Mouse (Mus musculus) hindbrain, embryonic 10.5 days (tissue): ENCODE data around the gene Dyrk2. TPM values are rescaled to one million over a fixed set of nuclear protein-coding genes. Genes with fewer than 3 reads are reported as not detected.
A peak's percentile ranks its signal among the peaks of the same experiment; 100 is the strongest.

ENCODE experiments used
- DNase-seq: peaks from one replicate; pipeline ENCODE4 v3.0.0-alpha.2; 2017; ENCODE audit warnings: low spot score
- H3K27ac ChIP-seq: fragments of 300-500 bp; sonication (generic); 2 replicates; pipeline ENCODE4 v1.5.1; 2016; ENCODE audit warnings: mild to moderate bottlenecking, moderate library complexity
- H3K27me3 ChIP-seq: fragments of 300-500 bp; sonication (generic); 2 replicates; pipeline ENCODE4 v1.6.1; 2016; ENCODE audit warnings: mild to moderate bottlenecking; ENCODE audit not compliant: poor library complexity, insufficient read depth, severe bottlenecking
- H3K36me3 ChIP-seq: fragments of 300-500 bp; sonication (generic); 2 replicates; pipeline ENCODE4 v1.6.1; 2016; ENCODE audit warnings: mild to moderate bottlenecking, moderate library complexity
- H3K4me1 ChIP-seq: fragments of 300-500 bp; sonication (generic); replicated peaks from 2 replicates; pipeline ENCODE4 v1.6.1; 2016; ENCODE audit warnings: mild to moderate bottlenecking
- H3K4me3 ChIP-seq: fragments of 300-500 bp; sonication (generic); 2 replicates; pipeline ENCODE4 v1.5.1; 2016; ENCODE audit warnings: mild to moderate bottlenecking, moderate library complexity
- H3K9me3 ChIP-seq: fragments of 300-500 bp; sonication (generic); 2 replicates; pipeline ENCODE4 v1.6.1; 2016; ENCODE audit warnings: mild to moderate bottlenecking, moderate library complexity
- WGBS: fragments of 180-500 bp; shearing (Covaris S2); methylation state at CpG from one replicate; pipeline ENCODE4 v1.1.7; 2016; 5-methylcytosine and 5-hydroxymethylcytosine counted together
- polyA plus RNA-seq: library from polyadenylated mRNA; unstranded; fragments of >200 nt; fragmentation: Nextera tagmentation; extraction: Ambion mirVana; gene quantifications from 2 replicates; pipeline ENCODE4 v1.2.1, GENCODE M21; 2016

Dyrk2 gene
- polyA plus RNA-seq, 1 experiment from 2014 or later, result 6.4 TPM

GRCm38 (mm10) chr10:118867304-118867895, 2.6 kb downstream of the Dyrk2 start:
- peak overlapping the region; percentile 99 for H3K27ac ChIP-seq
- H3K4me3 ChIP-seq, result peak overlapping the region; percentile 99
- no peaks in the 10 kb centered on the region for H3K27me3 ChIP-seq
- peak; percentile 18 for DNase-seq
- 9% methylated on average over 16 of the region's 16 CpGs for WGBS
- H3K36me3 ChIP-seq, result peaks cover 35% of the 10 kb centered on the region
- peaks cover 53% of the 10 kb centered on the region for H3K4me1 ChIP-seq
- no peaks in the 10 kb centered on the region for H3K9me3 ChIP-seq

GRCm38 (mm10) chr10:118864976-118865375, 5.0 kb downstream of the Dyrk2 start:
- no peak overlapping the region for H3K27ac ChIP-seq
- H3K27me3 ChIP-seq, result no peaks in the 10 kb centered on the region
- peaks cover 13% of the 10 kb centered on the region for H3K9me3 ChIP-seq
- no peak for DNase-seq
- H3K4me1 ChIP-seq, result peaks cover 36% of the 10 kb centered on the region
- no peak overlapping the region for H3K4me3 ChIP-seq
- WGBS, result 93% methylated on average over 7 of the region's 7 CpGs
- H3K36me3 ChIP-seq, result peaks cover 59% of the 10 kb centered on the region

GRCm38 (mm10) chr10:118863611-118864010, 6.4 kb downstream of the Dyrk2 start:
- Histone ChIP-seq H3K27me3 (no peaks in the 10 kb centered on the region), H3K9me3 (peaks cover 19% of the 10 kb centered on the region), H3K4me3 (no peak overlapping the region), H3K36me3 (peaks cover 73% of the 10 kb centered on the region), H3K4me1 (peaks cover 30% of the 10 kb centered on the region), H3K27ac (no peak overlapping the region)
- DNase-seq, result no peak
- WGBS, result 90% methylated on average over 8 of the region's 8 CpGs

- H3K4me1 ChIP-seq, result peaks cover 27% of the 10 kb centered on the region
- no peak overlapping the region for H3K27ac ChIP-seq
- 92% methylated on average over 4 of the region's 4 CpGs for WGBS
- H3K9me3 ChIP-seq, result peaks cover 19% of the 10 kb centered on the region
- no peak for DNase-seq
- H3K27me3 ChIP-seq, result no peaks in the 10 kb centered on the region
- peaks cover 86% of the 10 kb centered on the region for H3K36me3 ChIP-seq
- H3K4me3 ChIP-seq, result no peak overlapping the region
Measured at GRCm38 (mm10) chr10:118862233-118862632, 7.8 kb downstream of the Dyrk2 start.

- Histone ChIP-seq H3K27ac (no peak overlapping the region), H3K36me3 (peaks cover 94% of the 10 kb centered on the region), H3K9me3 (peaks cover 19% of the 10 kb centered on the region), H3K4me1 (peaks cover 19% of the 10 kb centered on the region), H3K27me3 (no peaks in the 10 kb centered on the region), H3K4me3 (no peak overlapping the region)
- WGBS, result 95% methylated on average over 11 of the region's 11 CpGs
- DNase-seq, result no peak
Measured at GRCm38 (mm10) chr10:118861234-118862025, 8.6 kb downstream of the Dyrk2 start.

GRCm38 (mm10) chr10:118859655-118860054, 10.4 kb downstream of the Dyrk2 start:
- H3K27ac ChIP-seq, result no peak overlapping the region
- no peaks in the 10 kb centered on the region for H3K27me3 ChIP-seq
- H3K4me3 ChIP-seq, result no peak overlapping the region
- H3K4me1 ChIP-seq, result peaks cover 7% of the 10 kb centered on the region; the same call in 1 of the 2 replicates
- peaks cover 92% of the 10 kb centered on the region for H3K36me3 ChIP-seq
- DNase-seq, result no peak
- peaks cover 19% of the 10 kb centered on the region for H3K9me3 ChIP-seq
- 96% methylated on average over 21 of the region's 21 CpGs for WGBS

GRCm38 (mm10) chr10:118854641-118855040, 15.4 kb downstream of the Dyrk2 start:
- Histone ChIP-seq H3K36me3 (peaks cover 42% of the 10 kb centered on the region), H3K4me1 (no peaks in the 10 kb centered on the region), H3K27ac (no peak overlapping the region), H3K9me3 (peaks cover 3% of the 10 kb centered on the region), H3K27me3 (no peaks in the 10 kb centered on the region), H3K4me3 (no peak overlapping the region)
- 96% methylated on average over 9 of the region's 9 CpGs for WGBS
- DNase-seq, result no peak

- WGBS, result 85% methylated on average over 16 of the region's 16 CpGs
- H3K36me3 ChIP-seq, result peaks cover 21% of the 10 kb centered on the region
- DNase-seq, result no peak
- no peaks in the 10 kb centered on the region for H3K27me3 ChIP-seq
- no peaks in the 10 kb centered on the region for H3K4me1 ChIP-seq
- no peak overlapping the region for H3K4me3 ChIP-seq
- no peaks in the 10 kb centered on the region for H3K9me3 ChIP-seq
- H3K27ac ChIP-seq, result no peak overlapping the region
Measured at GRCm38 (mm10) chr10:118852554-118852953, 17.5 kb downstream of the Dyrk2 start.

- Histone ChIP-seq H3K9me3 (no peaks in the 10 kb centered on the region), H3K27me3 (no peaks in the 10 kb centered on the region), H3K27ac (no peak overlapping the region), H3K4me3 (no peak overlapping the region), H3K36me3 (no peaks in the 10 kb centered on the region), H3K4me1 (0 out of 2 replicates have a peak, but pooled peaks cover 5% of the 10 kb centered on the region)
- no peak for DNase-seq
- WGBS, result 84% methylated on average over 4 of the region's 4 CpGs
Measured at GRCm38 (mm10) chr10:118848501-118848900, 21.5 kb downstream of the Dyrk2 start.

GRCm38 (mm10) chr10:118846991-118847545, 22.9 kb downstream of the Dyrk2 start:
- Histone ChIP-seq H3K4me1 (0 out of 2 replicates have a peak, but pooled peaks cover 5% of the 10 kb centered on the region), H3K27me3 (no peaks in the 10 kb centered on the region), H3K36me3 (no peaks in the 10 kb centered on the region), H3K4me3 (no peak overlapping the region), H3K27ac (no peak overlapping the region), H3K9me3 (no peaks in the 10 kb centered on the region)
- 51% methylated on average over 10 of the region's 10 CpGs for WGBS
- DNase-seq, result no peak

- H3K4me1 ChIP-seq, result no peaks in the 10 kb centered on the region
- no peaks in the 10 kb centered on the region for H3K9me3 ChIP-seq
- no peaks in the 10 kb centered on the region for H3K27me3 ChIP-seq
- no peak overlapping the region for H3K4me3 ChIP-seq
- H3K27ac ChIP-seq, result no peak overlapping the region
- DNase-seq, result no peak
- 95% methylated on average over 9 of the region's 9 CpGs for WGBS
- H3K36me3 ChIP-seq, result no peaks in the 10 kb centered on the region
Measured at GRCm38 (mm10) chr10:118840598-118840997, 29.4 kb downstream of the Dyrk2 start.

GRCm38 (mm10) chr10:118839343-118840141, 30.5 kb downstream of the Dyrk2 start:
- DNase-seq, result no peak
- Histone ChIP-seq H3K4me3 (no peak overlapping the region), H3K4me1 (no peaks in the 10 kb centered on the region), H3K27ac (no peak overlapping the region), H3K36me3 (no peaks in the 10 kb centered on the region), H3K9me3 (no peaks in the 10 kb centered on the region), H3K27me3 (no peaks in the 10 kb centered on the region)
- WGBS, result 93% methylated on average over 19 of the region's 19 CpGs
